Mouse (Mus musculus): ENCODE results near the gene Bckdha.

DNA sequence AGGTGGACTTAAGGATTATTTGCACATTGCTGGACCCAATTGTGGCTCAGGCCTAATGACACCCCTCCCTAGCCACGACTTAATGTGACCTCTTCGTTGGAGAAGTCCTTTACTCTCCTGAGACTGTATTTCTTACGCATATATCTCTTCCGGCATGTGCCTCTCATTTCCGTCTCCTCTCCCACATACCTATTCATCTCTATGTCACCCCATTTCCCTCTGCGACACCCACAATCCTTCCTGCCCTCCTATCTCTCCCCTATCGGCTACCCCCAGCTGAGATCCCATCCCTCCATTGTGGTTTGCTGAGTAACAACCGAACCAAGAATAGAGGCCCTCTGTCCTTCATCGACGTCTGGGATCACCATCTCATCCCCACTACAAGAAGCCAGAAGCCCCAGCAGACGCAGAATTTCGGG, 30.8 kb upstream of the Bckdha start:
- TF ChIP-seq CTCF (IDR thresholded peaks at IDR 0.05; ENCODE audit: borderline replicate concordance, extremely low read depth, insufficient read depth, insufficient read length): no peak
- no peak for TF ChIP-seq POLR2A (IDR thresholded peaks at IDR 0.05; ENCODE audit: borderline replicate concordance, extremely low read depth, insufficient read depth, insufficient read length, poor library complexity, severe bottlenecking)

All from brain, embryonic 14.5 days (tissue).